Mouse (Mus musculus) forebrain, embryonic 13.5 days (tissue): ENCODE measurements around the gene Ubtd1. TPM values are rescaled to one million over a fixed set of nuclear protein-coding genes. Genes with fewer than 3 reads are reported as not detected.
"Not testable (repeated sequence)": the region's sequence is repeated elsewhere in the genome, so short reads cannot be mapped to it uniquely, and the experiment has no call there.

Source experiments
- ATAC-seq: fragments of 200-750 bp; cut with Nextera tagmentation; 2 replicates; pipeline ENCODE4 v1.8.0; 2017
- H3K27ac ChIP-seq: fragments of 300-500 bp; sonication (generic); 2 replicates; pipeline ENCODE4 v1.5.1; 2015; ENCODE audit warnings: inconsistent platforms, mild to moderate bottlenecking, moderate library complexity
- H3K27me3 ChIP-seq: fragments of 300-500 bp; sonication (generic); 2 replicates; pipeline ENCODE4 v1.6.1; 2015; ENCODE audit warnings: mild to moderate bottlenecking, inconsistent platforms
- H3K36me3 ChIP-seq: fragments of 300-500 bp; sonication (generic); 2 replicates; pipeline ENCODE4 v1.6.1; 2015; ENCODE audit warnings: mild to moderate bottlenecking, inconsistent platforms; ENCODE audit not compliant: poor library complexity, severe bottlenecking
- H3K4me1 ChIP-seq: fragments of 300-500 bp; sonication (generic); 2 replicates; pipeline ENCODE4 v1.6.1; 2015; ENCODE audit warnings: inconsistent platforms
- H3K4me2 ChIP-seq: fragments of 300-500 bp; sonication (generic); 2 replicates; pipeline ENCODE4 v1.6.1; 2015; ENCODE audit warnings: inconsistent platforms, mild to moderate bottlenecking, moderate library complexity
- H3K4me3 ChIP-seq: fragments of 300-500 bp; sonication (generic); 2 replicates; pipeline ENCODE4 v1.5.1; 2015; ENCODE audit warnings: mild to moderate bottlenecking, inconsistent platforms
- H3K9ac ChIP-seq: fragments of 300-500 bp; sonication (generic); 2 replicates; pipeline ENCODE4 v1.6.1; 2015; ENCODE audit warnings: mild to moderate bottlenecking, inconsistent platforms
- H3K9me3 ChIP-seq: fragments of 300-500 bp; sonication (generic); replicated peaks from 2 replicates; pipeline ENCODE4 v1.6.1; 2016; ENCODE audit warnings: inconsistent platforms
- WGBS: fragments of 180-500 bp; shearing (Covaris S2); methylation state at CpG from one replicate; pipeline ENCODE4 v1.1.7; 2015; 5-methylcytosine and 5-hydroxymethylcytosine counted together
- polyA plus RNA-seq: library from polyadenylated mRNA; unstranded; fragments of >200 nt; fragmentation: Nextera tagmentation; extraction: Ambion mirVana; gene quantifications from 2 replicates; pipeline ENCODE4 v1.2.1, GENCODE M21; 2015

Gene Ubtd1
- polyA plus RNA-seq, 1 experiment from 2014 or later: 5.8 TPM

- H3K9ac ChIP-seq: no peak overlapping the region
- H3K27me3 ChIP-seq: no peaks in the 10 kb centered on the region
- H3K4me1 ChIP-seq: no peaks in the 10 kb centered on the region
- no peak for ATAC-seq
- no peak overlapping the region for H3K4me3 ChIP-seq
- no peak overlapping the region for H3K4me2 ChIP-seq
- no peak overlapping the region for H3K27ac ChIP-seq
- peaks cover 45% of the 10 kb centered on the region for H3K36me3 ChIP-seq
- H3K9me3 ChIP-seq: no peaks in the 10 kb centered on the region
- WGBS: 95% methylated on average over 12 of the region's 12 CpGs
These were observed 97.4 kb downstream of the Ubtd1 start for GRCm38 (mm10) chr19:42079006-42079405.

GRCm38 (mm10) chr19:42079950-42080349 lies 98.4 kb downstream of the Ubtd1 start:
- Histone ChIP-seq H3K4me1 (no peaks in the 10 kb centered on the region), H3K9me3 (no peaks in the 10 kb centered on the region), H3K4me3 (no peak overlapping the region), H3K4me2 (no peak overlapping the region), H3K27me3 (no peaks in the 10 kb centered on the region), H3K36me3 (peaks cover 35% of the 10 kb centered on the region), H3K27ac (no peak overlapping the region), H3K9ac (no peak overlapping the region)
- 85% methylated on average over 5 of the region's 5 CpGs for WGBS
- no peak for ATAC-seq

- 87% methylated on average over 11 of the region's 11 CpGs for WGBS
- no peak for ATAC-seq
These were observed 98.9 kb downstream of the Ubtd1 start for GRCm38 (mm10) chr19:42080469-42080868.

GRCm38 (mm10) chr19:42081613-42082012 lies 100.0 kb downstream of the Ubtd1 start:
- H3K36me3 ChIP-seq: peaks cover 19% of the 10 kb centered on the region
- H3K9ac ChIP-seq, H3K4me2 ChIP-seq, H3K9me3 ChIP-seq, H3K27ac ChIP-seq, ATAC-seq, H3K4me1 ChIP-seq, H3K27me3 ChIP-seq, H3K4me3 ChIP-seq: not testable (repeated sequence)
- WGBS: 98% methylated on average over 5 of the region's 5 CpGs

More at GRCm38 (mm10) chr19:42080469-42080868, 98.9 kb downstream of the Ubtd1 start:
- Histone ChIP-seq H3K4me3 (no peak overlapping the region), H3K36me3 (peaks cover 30% of the 10 kb centered on the region), H3K4me2 (no peak overlapping the region), H3K27ac (no peak overlapping the region), H3K9ac (no peak overlapping the region), H3K27me3 (no peaks in the 10 kb centered on the region), H3K4me1 (peaks cover 2% of the 10 kb centered on the region), H3K9me3 (no peaks in the 10 kb centered on the region)

Other genes with a start within 250 kb of the Ubtd1 start
- gene Slit1, start 238.1 kb upstream of the Ubtd1 start, polyA plus RNA-seq: 13.9 and 14.4 TPM in 2 replicates
- 20.4 and 21.5 TPM in 2 replicates for gene Arhgap19, start 179.7 kb upstream of the Ubtd1 start, polyA plus RNA-seq
- 25.7 and 27.3 TPM in 2 replicates for gene Frat1, start 151.8 kb upstream of the Ubtd1 start, polyA plus RNA-seq
- 10.4 and 12.4 TPM in 2 replicates for gene Frat2, start 133.6 kb upstream of the Ubtd1 start, polyA plus RNA-seq
- 15.8 and 18.1 TPM in 2 replicates for gene Rrp12, start 85.6 kb upstream of the Ubtd1 start, polyA plus RNA-seq
- gene Pgam1, start 69.8 kb upstream of the Ubtd1 start, polyA plus RNA-seq: 505 and 567 TPM in 2 replicates
- 83.2 and 86.5 TPM in 2 replicates for gene Exosc1, start 48.3 kb upstream of the Ubtd1 start, polyA plus RNA-seq
- gene Zdhhc16, start 48.3 kb upstream of the Ubtd1 start, polyA plus RNA-seq: 86.5 and 96.5 TPM in 2 replicates
- gene Mms19, start 606 bp upstream of the Ubtd1 start, polyA plus RNA-seq: 32.6 and 35.2 TPM in 2 replicates
- 0.15 and 0.21 TPM in 2 replicates for gene Ankrd2, start 54.2 kb downstream of the Ubtd1 start, polyA plus RNA-seq
- 0.79 and 1.1 TPM in 2 replicates for gene Hoga1, start 63.8 kb downstream of the Ubtd1 start, polyA plus RNA-seq
- not detected in 2 replicates for gene 4933411K16Rik, start 70.5 kb downstream of the Ubtd1 start, polyA plus RNA-seq
- 114 and 118 TPM in 2 replicates for gene Morn4, start 104.6 kb downstream of the Ubtd1 start, polyA plus RNA-seq
- gene Pi4k2a, start 108.7 kb downstream of the Ubtd1 start, polyA plus RNA-seq: 16.5 and 21.7 TPM in 2 replicates
- gene Avpi1, start 147.3 kb downstream of the Ubtd1 start, polyA plus RNA-seq: 10.1 and 10.3 TPM in 2 replicates
- 1.7 and 2.0 TPM in 2 replicates for gene Marveld1, start 165.6 kb downstream of the Ubtd1 start, polyA plus RNA-seq
- gene Zfyve27, start 182.2 kb downstream of the Ubtd1 start, polyA plus RNA-seq: 43.5 and 45.6 TPM in 2 replicates
- 0.21 TPM in 1 of 2 replicates, not detected in the other for gene Sfrp5, start 220.5 kb downstream of the Ubtd1 start, polyA plus RNA-seq